Mouse (Mus musculus) kidney, adult 8-10 months (tissue): Measurements from ENCODE around the gene Fcho1.

ENCODE experiments used
- DNase-seq, 2 experiments: peaks; one replicate each; pipeline ENCODE4 v3.0.0; 2022

Gene Fcho1

DNA sequence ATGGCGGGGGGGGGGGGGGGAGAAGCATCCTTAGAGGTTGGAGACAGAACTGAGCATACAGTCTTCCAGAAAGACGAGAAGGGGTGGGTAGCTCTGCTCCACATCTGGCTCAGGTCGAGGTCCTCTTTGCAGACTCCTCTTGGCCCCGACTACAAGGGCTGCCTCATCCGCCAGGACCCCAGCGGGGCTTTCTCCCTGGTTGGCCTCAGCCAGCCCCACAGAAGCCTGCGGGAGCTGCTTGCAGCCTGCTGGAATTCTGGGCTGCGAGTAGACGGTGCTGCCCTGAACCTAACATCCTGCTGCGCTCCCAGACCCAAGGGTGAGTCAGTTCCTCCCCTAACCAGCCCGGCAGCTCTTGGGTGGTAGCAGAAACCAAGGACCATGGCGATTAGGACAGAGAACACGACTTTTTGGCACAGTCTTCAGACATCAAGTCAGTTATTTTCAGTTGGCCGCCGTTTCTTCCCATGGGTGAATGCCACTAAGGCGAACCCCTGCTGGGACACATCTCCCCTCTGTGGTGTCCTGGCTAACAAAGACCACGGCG lies 44.1 kb downstream of the Fcho1 start:
- DNase-seq = no peak

- DNase-seq = peak; percentile 37 to 49
Measured at GRCm38 (mm10) chr8:71680471-71680870, 45.0 kb downstream of the Fcho1 start.

DNA sequence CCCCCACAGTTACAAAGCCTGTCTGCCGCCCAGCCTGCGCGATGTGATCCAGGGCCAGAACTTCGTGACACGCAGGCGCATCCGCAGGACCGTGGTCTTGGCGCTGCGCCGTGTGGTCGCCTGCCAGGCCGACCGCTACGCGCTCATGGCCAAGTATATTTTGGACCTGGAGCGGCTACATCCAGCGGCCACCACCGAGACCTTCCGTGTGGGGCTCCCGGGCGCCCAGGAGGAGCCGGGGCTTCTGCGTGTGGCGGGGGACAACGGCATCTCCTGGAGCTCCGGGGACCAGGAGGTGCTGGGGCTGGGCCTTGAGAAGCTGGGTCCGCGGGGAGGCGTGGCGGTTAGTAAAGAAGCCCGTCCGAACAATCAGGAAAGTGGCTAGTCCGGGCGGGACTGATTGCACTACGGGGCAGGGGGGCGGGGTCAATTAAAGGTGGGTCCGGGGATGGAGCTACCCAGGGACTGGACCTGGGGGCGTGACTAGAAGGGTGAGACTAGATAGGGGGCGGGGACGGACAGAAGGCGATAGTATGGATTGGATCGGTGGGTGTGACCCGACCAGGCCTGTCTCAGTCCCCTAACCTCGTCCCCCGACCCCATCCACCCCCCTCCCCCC lies 45.9 kb downstream of the Fcho1 start:
- DNase-seq = no peak

GRCm38 (mm10) chr8:71679116-71679515 lies 46.4 kb downstream of the Fcho1 start:
- DNase-seq = no peak

DNA sequence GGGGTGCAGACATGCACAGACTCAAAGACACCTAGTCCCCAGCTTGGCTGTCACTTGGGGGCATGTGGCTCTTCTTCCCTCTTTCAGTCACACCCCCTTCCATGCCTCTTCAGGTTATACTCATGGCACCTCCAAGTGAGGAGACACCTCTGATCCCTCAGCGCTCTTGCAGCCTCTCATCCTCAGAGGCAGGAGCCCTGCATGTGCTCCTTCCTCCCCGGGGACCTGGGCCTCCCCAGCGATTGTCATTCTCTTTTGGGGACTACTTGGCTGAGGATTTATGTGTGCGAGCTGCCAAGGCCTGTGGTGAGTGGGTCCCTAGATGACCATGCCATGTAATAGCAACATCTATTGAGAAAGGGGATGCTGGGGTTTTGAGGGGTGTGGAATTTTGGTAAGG lies 47.3 kb downstream of the Fcho1 start:
- no peak for DNase-seq

DNA sequence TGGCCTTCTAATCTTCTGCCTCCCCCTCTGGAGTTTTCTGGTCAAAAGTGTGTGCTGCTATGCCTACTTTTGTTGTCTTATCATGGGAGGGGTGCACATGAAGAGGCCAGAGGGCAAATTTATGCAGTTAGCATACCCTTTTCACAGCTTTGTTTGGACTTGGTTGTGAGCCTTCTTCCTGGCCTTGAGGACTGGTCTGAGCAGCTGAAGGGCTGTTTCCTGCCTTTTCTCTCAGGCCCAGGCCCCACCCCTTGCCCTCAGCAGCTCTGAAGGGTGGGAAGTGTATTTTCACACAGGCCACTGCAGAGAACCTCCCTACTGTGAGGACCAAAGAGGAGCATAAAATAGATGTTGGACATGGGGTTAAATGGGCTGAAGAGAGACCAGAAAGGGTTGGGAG lies 48.0 kb downstream of the Fcho1 start:
- DNase-seq = peak in 1 of 2 experiments; percentile 32

DNA sequence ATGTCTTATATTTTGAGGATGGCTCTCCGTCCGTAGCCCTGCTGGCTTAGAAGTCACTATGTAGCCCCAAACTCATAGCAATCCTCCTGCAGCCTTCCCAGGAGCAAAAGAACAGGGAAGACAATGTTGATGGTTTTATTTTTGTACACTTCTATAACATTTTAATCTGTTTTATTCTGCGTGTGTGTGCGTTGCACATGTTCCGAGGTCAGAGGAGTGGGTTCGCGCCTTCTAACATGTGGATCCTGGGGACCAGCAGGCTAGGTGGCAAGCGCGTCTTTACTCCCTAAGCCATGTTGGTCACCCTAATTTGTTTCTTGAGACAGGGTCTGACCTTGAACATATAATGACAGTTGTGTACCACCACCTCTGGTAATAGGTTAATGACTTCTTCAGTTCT lies 48.7 kb downstream of the Fcho1 start:
- no peak for DNase-seq

GRCm38 (mm10) chr8:71676020-71676741 lies 49.3 kb downstream of the Fcho1 start, which contains the start of gene Jak3:
Gene Jak3 (plus strand): TSS chr8:71676296.
- DNase-seq = peak; percentile 52 to 54

DNA sequence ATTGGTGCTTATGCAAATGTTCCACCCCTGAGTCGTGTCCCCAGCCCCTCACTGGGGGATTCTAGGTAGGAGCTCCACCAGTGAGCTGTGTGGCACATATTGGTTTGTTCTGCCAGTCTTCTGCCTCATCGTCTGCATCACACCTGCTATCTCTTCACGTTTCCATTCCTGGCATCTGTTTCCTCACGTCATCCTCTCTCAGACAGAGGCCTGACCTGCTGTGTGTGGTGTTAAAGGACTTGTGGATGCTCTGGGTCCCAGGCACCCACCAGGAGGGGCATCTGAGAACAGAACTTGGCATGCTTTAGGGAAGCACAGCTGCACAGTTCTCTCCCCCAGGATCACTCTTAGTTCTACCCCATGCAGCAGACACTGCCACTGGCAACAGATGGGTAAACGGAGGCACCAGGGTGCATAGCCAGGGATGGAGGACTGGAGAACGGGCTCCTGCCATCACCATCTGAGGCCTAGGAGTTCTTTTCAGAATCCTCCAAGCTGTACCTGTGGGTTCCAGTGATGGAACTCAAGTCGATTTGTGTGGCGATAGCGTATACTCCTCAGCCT lies 50.0 kb downstream of the Fcho1 start:
- no peak for DNase-seq

DNA sequence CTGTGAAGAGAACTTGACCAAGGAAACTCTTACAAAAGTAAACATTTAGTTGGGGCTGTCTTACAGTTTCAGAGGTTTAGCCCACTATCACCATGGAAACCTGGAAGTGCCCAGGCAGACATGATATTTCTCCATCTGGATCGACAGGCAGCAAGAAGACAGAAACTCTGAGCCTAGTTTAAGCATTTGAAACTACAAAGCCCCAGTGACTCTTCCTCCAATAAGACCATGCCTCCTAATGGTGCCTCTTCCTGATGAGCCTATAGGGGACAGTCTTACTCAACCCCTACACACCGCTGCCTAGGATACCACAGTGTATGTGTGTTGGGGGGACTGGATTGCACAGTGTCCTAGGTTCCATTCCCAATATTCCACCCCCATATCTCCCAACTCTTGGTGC lies 51.4 kb downstream of the Fcho1 start:
- no peak for DNase-seq

DNA sequence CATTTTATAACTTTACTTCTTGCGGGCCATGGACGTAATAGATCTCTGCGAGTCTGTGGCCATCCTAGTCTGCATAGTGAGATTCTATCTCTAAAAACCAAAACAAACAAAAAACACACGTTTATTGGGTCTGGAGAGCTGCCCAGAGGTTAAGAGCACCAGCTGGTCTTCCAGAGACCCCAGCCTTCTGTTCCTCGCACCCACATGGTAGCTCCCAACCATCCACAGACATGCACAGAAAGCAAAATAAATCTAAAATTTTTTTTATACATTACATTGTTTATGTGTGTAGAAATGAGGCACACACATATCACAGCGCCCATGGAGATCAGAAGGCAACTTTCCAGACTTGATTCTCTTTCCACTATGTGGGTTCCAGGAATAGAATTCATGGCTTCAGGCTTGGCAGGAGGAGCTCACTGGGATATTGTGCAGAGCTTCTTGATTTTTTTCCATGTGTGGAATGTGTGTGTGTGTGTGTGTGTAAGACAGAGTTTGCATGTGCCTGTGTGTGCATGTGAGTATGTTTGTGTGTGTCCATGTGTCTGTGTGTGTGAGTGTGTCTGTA lies 53.3 kb downstream of the Fcho1 start:
- DNase-seq = no peak

DNA sequence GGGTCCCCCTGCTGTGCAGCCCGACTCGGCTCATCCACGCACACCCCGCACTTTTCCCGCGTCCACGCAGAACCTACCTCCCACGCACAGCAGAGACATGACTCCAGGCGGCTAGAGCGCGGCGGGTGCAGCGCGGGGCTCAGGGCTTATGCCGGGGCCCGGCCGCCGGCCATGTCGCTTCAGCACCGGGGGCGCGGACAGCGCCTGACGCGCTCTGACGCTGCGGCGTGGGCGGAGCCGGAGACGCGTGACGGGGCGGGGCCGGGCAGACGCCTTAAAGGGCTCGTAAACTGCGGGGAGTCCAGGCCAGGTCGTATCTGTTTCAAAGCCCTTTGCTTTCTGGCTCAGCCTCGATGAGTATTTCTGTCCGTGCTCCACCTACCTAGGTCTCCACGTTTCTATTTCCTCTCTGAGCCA lies 54.0 kb downstream of the Fcho1 start, which contains the start of gene Unc13a:
Unc13a (minus strand) TSS at position 209 of the 417 bp plus-strand sequence.
- peak; percentile 79 to 88 for DNase-seq

DNA sequence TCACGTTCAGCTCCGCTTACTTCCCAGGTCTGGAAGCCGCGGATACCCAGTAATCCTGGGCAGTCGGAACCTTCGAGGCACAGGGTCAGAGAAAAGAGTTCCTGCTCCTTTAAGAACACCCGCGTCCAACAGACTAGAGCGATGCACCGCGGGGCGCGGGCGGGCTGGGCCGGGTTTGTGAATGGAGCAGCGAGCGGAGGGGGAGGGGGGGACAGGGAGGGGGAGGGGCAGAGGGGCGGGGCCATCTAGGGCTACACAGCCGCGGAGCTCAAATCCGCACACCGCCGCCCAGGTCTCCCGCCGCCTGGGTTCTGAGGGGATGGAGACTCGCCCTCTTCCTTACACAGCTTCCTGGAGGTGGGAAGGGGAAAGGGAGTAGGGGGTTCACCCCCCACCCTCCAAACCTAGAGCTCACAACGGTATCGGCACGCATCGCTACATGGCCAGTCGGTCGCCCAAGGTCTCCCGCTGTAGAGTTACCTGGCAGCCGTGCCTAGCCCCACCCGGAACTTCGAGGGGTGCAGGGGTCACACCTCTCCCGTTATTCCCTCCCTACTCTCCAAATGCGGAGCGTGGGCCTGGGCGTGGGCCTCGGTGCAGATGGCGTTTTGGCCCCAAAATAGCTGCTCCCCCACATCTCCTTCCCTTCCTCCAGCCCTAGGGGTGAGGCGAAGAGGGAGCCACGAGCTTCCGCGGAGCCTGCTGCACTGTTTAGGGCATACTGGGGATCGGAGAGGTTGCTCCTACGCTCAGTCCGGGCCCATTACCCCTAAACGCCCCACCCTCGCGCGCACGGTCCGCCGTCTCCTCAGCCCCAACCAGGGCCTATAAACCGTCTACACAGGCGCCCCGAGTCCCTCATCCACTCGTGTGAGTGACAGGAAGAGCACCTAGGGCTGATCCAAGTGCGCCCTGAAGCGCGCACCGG lies 54.6 kb downstream of the Fcho1 start:
- peak in 1 of 2 experiments; percentile 36 for DNase-seq

DNA sequence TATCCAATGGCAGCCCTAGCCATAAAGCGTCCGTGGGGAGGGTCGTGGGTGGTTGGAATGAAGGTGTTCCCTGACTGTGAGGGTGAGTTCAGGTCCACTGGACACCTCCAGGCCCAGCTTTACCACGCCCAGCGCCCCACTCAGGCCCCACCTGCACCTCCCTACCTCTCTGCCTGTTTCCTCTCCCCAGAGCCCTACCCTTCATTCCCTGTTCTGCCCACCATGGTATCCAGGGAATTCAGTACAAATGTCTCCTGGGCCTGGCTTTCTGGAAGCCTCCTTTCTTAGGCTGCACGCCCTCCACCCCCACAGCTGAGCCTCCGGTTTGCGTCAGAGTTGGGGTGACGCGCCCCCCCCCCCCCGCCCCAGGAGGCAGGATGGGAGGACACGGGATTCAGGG lies 55.3 kb downstream of the Fcho1 start:
- DNase-seq = no peak

GRCm38 (mm10) chr8:71668220-71668975 lies 57.1 kb downstream of the Fcho1 start:
- no peak for DNase-seq

DNA sequence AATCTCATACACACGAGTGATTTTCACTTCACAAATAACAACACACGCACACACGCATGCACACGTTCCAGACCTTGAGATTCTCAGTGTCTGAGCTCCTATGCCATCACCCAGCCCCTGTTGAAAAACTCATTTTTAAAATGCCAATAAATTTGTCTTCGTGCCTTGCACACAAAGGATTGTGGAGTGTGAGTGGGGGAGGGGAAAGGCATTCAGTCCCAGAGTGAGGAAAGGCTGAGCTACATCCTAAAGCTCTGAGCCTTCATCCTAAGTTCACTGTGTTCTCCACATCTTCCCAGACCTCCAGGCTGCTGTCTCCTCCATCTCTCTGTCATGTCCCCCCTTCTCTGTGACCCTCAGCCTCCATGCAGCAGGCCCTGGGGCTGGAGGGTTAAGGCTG lies 58.3 kb downstream of the Fcho1 start:
- no peak for DNase-seq

- DNase-seq = no peak
Measured at GRCm38 (mm10) chr8:71666855-71667254, 58.7 kb downstream of the Fcho1 start.

DNA sequence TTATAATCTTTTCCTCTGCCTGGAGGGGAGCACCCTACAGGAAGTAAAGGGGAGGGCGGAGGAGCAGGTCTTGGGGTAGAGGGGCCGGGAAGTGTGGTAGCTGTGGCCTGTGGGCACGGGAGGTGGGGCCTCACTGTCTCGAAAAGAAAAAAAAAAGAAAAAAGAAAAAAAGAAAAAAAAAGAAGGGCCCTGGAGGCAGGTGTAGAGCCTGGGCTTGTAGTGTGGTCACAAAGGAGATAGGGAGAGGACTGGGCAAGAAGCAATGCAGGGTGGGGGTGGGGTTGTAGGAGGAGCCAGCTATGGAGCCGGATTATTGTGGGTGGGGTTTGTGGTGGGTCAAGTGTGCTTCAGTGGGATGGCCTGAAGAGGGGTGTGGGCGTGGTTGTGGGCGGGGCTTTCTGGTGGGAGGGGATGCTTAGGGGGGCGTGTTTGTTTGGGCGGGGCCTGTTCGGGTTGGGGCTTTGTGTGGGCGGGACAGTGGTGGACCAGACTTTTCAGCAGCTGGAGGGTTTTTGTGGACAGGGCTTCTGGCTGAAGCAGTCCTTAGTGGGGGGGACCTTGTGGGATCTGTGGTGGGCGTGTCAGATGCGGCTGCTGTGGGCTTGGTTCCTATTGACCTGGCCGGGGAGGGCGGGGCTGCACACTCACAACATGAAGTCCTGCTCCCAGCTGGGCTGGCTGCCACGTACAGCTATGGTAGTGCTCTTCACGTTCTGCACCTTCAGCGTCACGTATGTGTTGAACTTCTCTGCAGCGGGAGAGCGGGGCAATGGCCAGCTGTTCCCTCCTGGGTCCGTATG lies 60.0 kb downstream of the Fcho1 start:
- peak in 1 of 2 experiments; percentile 57 for DNase-seq

GRCm38 (mm10) chr8:71660325-71661120 lies 65.0 kb downstream of the Fcho1 start:
- DNase-seq = peak; percentile 63 to 84

DNA sequence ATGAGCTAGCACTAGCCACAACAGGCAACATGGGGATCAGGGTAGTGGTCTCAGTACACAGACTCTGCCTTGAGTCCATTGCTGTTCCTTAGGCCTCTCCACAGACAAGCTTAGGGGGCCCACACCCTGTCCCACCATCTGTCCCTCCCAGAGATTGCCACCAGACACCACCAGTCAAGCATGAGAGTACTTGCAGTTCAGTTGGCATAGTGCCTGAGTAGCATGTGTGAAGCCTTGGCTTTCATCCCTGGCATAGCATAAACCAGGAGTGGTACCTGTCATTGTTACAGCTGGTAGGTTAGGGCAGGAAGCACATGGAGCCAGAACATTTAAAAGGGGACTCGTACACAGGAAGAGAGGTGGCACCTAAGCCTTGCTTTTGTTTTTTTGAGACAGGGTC lies 65.8 kb downstream of the Fcho1 start:
- DNase-seq = no peak
